ENCODE assay signal across 19 mouse cellular contexts in genomic region chr4:59332691-59333423, GRCm38 (mm10).
DNase-seq lines count a peak whose midpoint lies in the region; ATAC-seq and TF ChIP-seq lines count a peak whose summit lies in the region.
"Had no signal": no experiment of that assay in that cellular context is flagged by ENCODE, and none has a peak within 500 bp of the region (broad histone marks: within the 10 kb centered on the region; RNA-seq: fewer than 3 reads in every experiment).

No protein-coding gene starts in this region.

- H3K9ac ChIP-seq in kidney, embryonic 15.5 days: no peak overlapping the region
- H3K9ac ChIP-seq: forebrain, embryonic 15.5 days; lung, embryonic 15.5 days; neural tube, embryonic 13.5 days; stomach, embryonic 15.5 days had no signal

- 95% methylated on average over 9 of the region's 9 CpGs for WGBS in small intestine, adult 2 months
- 93% methylated on average over 9 of the region's 9 CpGs for WGBS in kidney, embryonic 15.5 days

- intact Hi-C loops in heart, postnatal 14 days (cut with DNase I): loop anchor here (10.0 kb wide), 1 partner anchor 348 kb away; the partner anchor contains the start of gene Ptgr1

- H3K4me2 ChIP-seq in kidney, embryonic 15.5 days: no peak overlapping the region
- H3K4me2 ChIP-seq: forebrain, embryonic 15.5 days; lung, embryonic 15.5 days; neural tube, embryonic 13.5 days; stomach, embryonic 15.5 days had no signal

- DNase-seq in heart, adult 11 months: peak; percentile 77
- no peak for DNase-seq in heart, postnatal 14 days
- DNase-seq in testis, postnatal 10 days (ENCODE audit: low spot score): peak; percentile 19
- DNase-seq in testis, postnatal 14 days (ENCODE audit: low spot score): no peak
- peak; percentile 60 for DNase-seq in induced T-regulatory cell, adult 2 months (ENCODE audit: low read depth)
- DNase-seq in kidney, postnatal 14 days: no peak
- DNase-seq: cerebellum, adult 9-11 months; lung, postnatal 4 days; right cerebral cortex, adult 18-20 months had no signal

- no peaks in the 10 kb centered on the region for H3K9me3 ChIP-seq in kidney, embryonic 15.5 days (replicated peaks)
- H3K9me3 ChIP-seq: forebrain, embryonic 15.5 days; lung, embryonic 15.5 days; midbrain, embryonic 10.5 days; neural tube, embryonic 13.5 days; stomach, embryonic 15.5 days had no signal

- TF ChIP-seq CTCF in small intestine, adult 2 months (IDR thresholded peaks at IDR 0.05; ENCODE audit: extremely low read depth, insufficient read length, insufficient replicate concordance, low read depth, low read length): no peak

- no peak for TF ChIP-seq POLR2A in small intestine, adult 2 months (IDR thresholded peaks at IDR 0.05; ENCODE audit: low read depth, low read length)

- ATAC-seq in kidney, embryonic 15.5 days (replicated peaks; ENCODE audit: low FRiP score): no peak
- ATAC-seq: forebrain, embryonic 15.5 days; intestine, postnatal 0 days had no signal

- no peaks in the 10 kb centered on the region for H3K36me3 ChIP-seq in small intestine, adult 2 months (ENCODE audit: control insufficient read depth, insufficient read depth, low read length)
- H3K36me3 ChIP-seq in kidney, embryonic 15.5 days: no peaks in the 10 kb centered on the region; the same call in 1 of the 2 replicates
- H3K36me3 ChIP-seq: forebrain, embryonic 15.5 days; lung, embryonic 15.5 days; midbrain, embryonic 10.5 days; neural tube, embryonic 13.5 days; stomach, embryonic 15.5 days had no signal

- H3K4me3 ChIP-seq in small intestine, adult 2 months (ENCODE audit: low read depth, low read length): no peak overlapping the region
- H3K4me3 ChIP-seq in kidney, embryonic 15.5 days (replicated peaks): no peak overlapping the region
- H3K4me3 ChIP-seq: erythroblast, embryonic 14.5 days; forebrain, embryonic 15.5 days; layer of hippocampus, adult 2 months; lung, embryonic 15.5 days; midbrain, embryonic 10.5 days; neural tube, embryonic 13.5 days; stomach, embryonic 15.5 days had no signal

- H3K4me1 ChIP-seq in small intestine, adult 2 months (ENCODE audit: control insufficient read depth, insufficient read depth, insufficient read length, low read length): peaks cover 23% of the 10 kb centered on the region
- H3K4me1 ChIP-seq in kidney, embryonic 15.5 days: peaks cover 35% of the 10 kb centered on the region

- no peaks in the 10 kb centered on the region for H3K27me3 ChIP-seq in small intestine, adult 2 months (ENCODE audit: control insufficient read depth, insufficient read depth, low read length)
- H3K27me3 ChIP-seq in kidney, embryonic 15.5 days: no peaks in the 10 kb centered on the region
- H3K27me3 ChIP-seq: forebrain, embryonic 15.5 days; lung, embryonic 15.5 days; neural tube, embryonic 13.5 days; stomach, embryonic 15.5 days had no signal

- H3K27ac ChIP-seq in small intestine, adult 2 months (ENCODE audit: insufficient read depth, low read depth, low read length): peak overlapping the region; percentile 100
- no peak overlapping the region for H3K27ac ChIP-seq in kidney, embryonic 15.5 days
- H3K27ac ChIP-seq: forebrain, embryonic 15.5 days; midbrain, embryonic 10.5 days; neural tube, embryonic 13.5 days had no signal

Comparison
In these comparisons a context has a peak if more than half of its experiments do, and no peak if none do; other contexts are left out.
1. DNase-seq: peak in heart, adult 11 months (single experiment), testis, postnatal 10 days (single experiment) and induced T-regulatory cell, adult 2 months (single experiment); none in heart, postnatal 14 days (0 of 2), testis, postnatal 14 days (single experiment) and kidney, postnatal 14 days (single experiment).